Mouse (Mus musculus) myocyte (in vitro differentiated cells): ENCODE data around the gene Supt6. TPM values are rescaled to one million over a fixed set of nuclear protein-coding genes. Genes with fewer than 3 reads are reported as not detected.
A peak's percentile ranks its signal among the peaks of the same experiment; 100 is the strongest.

Experiments used
- H3K27me3 ChIP-seq: one replicate; pipeline ENCODE4 v1.6.1; 2011; ENCODE audit not compliant: control insufficient read depth, insufficient read depth, insufficient read length
- H3K36me3 ChIP-seq: one replicate; pipeline ENCODE4 v1.6.1; 2011; ENCODE audit not compliant: control insufficient read depth, insufficient read depth
- H3K4me2 ChIP-seq: one replicate; pipeline ENCODE4 v1.6.1; 2011; ENCODE audit warnings: low read depth, control low read depth
- H3K4me3 ChIP-seq: one replicate; pipeline ENCODE4 v1.5.1; 2011; ENCODE audit warnings: mild to moderate bottlenecking, control low read depth, moderate library complexity
- H3K79me2 ChIP-seq: one replicate; pipeline ENCODE4 v1.6.1; 2011; ENCODE audit not compliant: control insufficient read depth, insufficient read depth
- H3ac ChIP-seq: one replicate; pipeline ENCODE4 v1.6.1; 2011; ENCODE audit not compliant: control insufficient read depth, insufficient read length
- CEBPB ChIP-seq: IDR thresholded peaks from 2 replicates; pipeline ENCODE4 v1.6.1; 2011; ENCODE audit warnings: mild to moderate bottlenecking, moderate library complexity; ENCODE audit not compliant: poor library complexity, insufficient read depth, severe bottlenecking
- E2F4 ChIP-seq: IDR thresholded peaks from one replicate; pipeline ENCODE4 v1.6.1; 2011; ENCODE audit warnings: mild to moderate bottlenecking, control low read depth, moderate library complexity; ENCODE audit not compliant: insufficient read depth
- MAX ChIP-seq: IDR thresholded peaks from one replicate; pipeline ENCODE4 v1.6.1; 2011; ENCODE audit warnings: low read depth, mild to moderate bottlenecking, control low read depth
- MYOD1 ChIP-seq, 3 experiments: IDR thresholded peaks; one replicate each; pipeline ENCODE4 v1.6.1; 2011; ENCODE audit warnings: control low read depth in 2 of 3, low read depth in 2 of 3, mild to moderate bottlenecking in 2 of 3, moderate library complexity in 1 of 3; ENCODE audit not compliant: insufficient read length in 2 of 3, control insufficient read depth in 1 of 3
- MYOG ChIP-seq, 3 experiments: IDR thresholded peaks; one replicate each; pipeline ENCODE4 v1.6.1; 2011; ENCODE audit warnings: control low read depth in 2 of 3, low read depth in 2 of 3, mild to moderate bottlenecking in 2 of 3; ENCODE audit not compliant: insufficient read length in 2 of 3, control insufficient read depth in 1 of 3, insufficient read depth in 1 of 3
- POLR2A ChIP-seq: IDR thresholded peaks from one replicate; pipeline ENCODE4 v1.6.1; 2011; ENCODE audit warnings: low read depth, mild to moderate bottlenecking, control low read depth, moderate library complexity; ENCODE audit not compliant: insufficient read length
- POLR2AphosphoS2 ChIP-seq: IDR thresholded peaks from one replicate; pipeline ENCODE4 v1.6.1; 2011; ENCODE audit warnings: low read depth, control low read depth; ENCODE audit not compliant: insufficient read length
- REST ChIP-seq: IDR thresholded peaks from one replicate; pipeline ENCODE4 v1.6.1; 2011; ENCODE audit warnings: mild to moderate bottlenecking, control low read depth, moderate library complexity; ENCODE audit not compliant: insufficient read depth, insufficient read length
- SRF ChIP-seq: IDR thresholded peaks from one replicate; pipeline ENCODE4 v1.6.1; 2011; ENCODE audit warnings: low read depth; ENCODE audit not compliant: control insufficient read depth, insufficient read length
- TCF12 ChIP-seq: IDR thresholded peaks from one replicate; pipeline ENCODE4 v1.6.1; 2011; ENCODE audit warnings: mild to moderate bottlenecking, control low read depth; ENCODE audit not compliant: poor library complexity, insufficient read depth, severe bottlenecking
- TCF3 ChIP-seq: IDR thresholded peaks from one replicate; pipeline ENCODE4 v1.6.1; 2011; ENCODE audit warnings: low read depth, control low read depth; ENCODE audit not compliant: insufficient read length
- USF1 ChIP-seq: IDR thresholded peaks from one replicate; pipeline ENCODE4 v1.6.1; 2011; ENCODE audit warnings: low read depth, mild to moderate bottlenecking, control low read depth, moderate library complexity
- polyA plus RNA-seq: library from polyadenylated mRNA; unstranded; fragments of >200 nt; fragmentation: generic; extraction: Trizol; gene quantifications from one replicate; pipeline ENCODE4 v1.2.1, GENCODE M21; 2012; ENCODE audit warnings: missing spikeins

The Supt6 gene
- polyA plus RNA-seq, 1 experiment = 42.3 TPM

GRCm38 (mm10) chr11:78174506-78174905 is 71.3 kb downstream of the Supt6 start:
- Histone ChIP-seq H3K4me3 (no peak overlapping the region), H3ac (no peak overlapping the region), H3K79me2 (no peaks in the 10 kb centered on the region), H3K36me3 (peaks cover 1% of the 10 kb centered on the region), H3K27me3 (no peaks in the 10 kb centered on the region), H3K4me2 (no peak overlapping the region)
- no peak for TF ChIP-seq MAX
- TF ChIP-seq POLR2AphosphoS2 = no peak
- no peak for TF ChIP-seq MYOG (IDR thresholded peaks at IDR 0.05; ENCODE audit: control insufficient read depth in 1 of 3, insufficient read depth in 1 of 3, insufficient read length in 2 of 3, low read depth in 2 of 3)
- no peak for TF ChIP-seq REST
- no peak for TF ChIP-seq SRF
- TF ChIP-seq MYOD1 (IDR thresholded peaks at IDR 0.05; ENCODE audit: control insufficient read depth in 1 of 3, insufficient read length in 2 of 3, low read depth in 2 of 3) = no peak
- no peak for TF ChIP-seq TCF3
- TF ChIP-seq CEBPB = no peak
- TF ChIP-seq POLR2A = no peak
- TF ChIP-seq USF1 = no peak
- TF ChIP-seq E2F4 = no peak
- TF ChIP-seq TCF12 = no peak

DNA sequence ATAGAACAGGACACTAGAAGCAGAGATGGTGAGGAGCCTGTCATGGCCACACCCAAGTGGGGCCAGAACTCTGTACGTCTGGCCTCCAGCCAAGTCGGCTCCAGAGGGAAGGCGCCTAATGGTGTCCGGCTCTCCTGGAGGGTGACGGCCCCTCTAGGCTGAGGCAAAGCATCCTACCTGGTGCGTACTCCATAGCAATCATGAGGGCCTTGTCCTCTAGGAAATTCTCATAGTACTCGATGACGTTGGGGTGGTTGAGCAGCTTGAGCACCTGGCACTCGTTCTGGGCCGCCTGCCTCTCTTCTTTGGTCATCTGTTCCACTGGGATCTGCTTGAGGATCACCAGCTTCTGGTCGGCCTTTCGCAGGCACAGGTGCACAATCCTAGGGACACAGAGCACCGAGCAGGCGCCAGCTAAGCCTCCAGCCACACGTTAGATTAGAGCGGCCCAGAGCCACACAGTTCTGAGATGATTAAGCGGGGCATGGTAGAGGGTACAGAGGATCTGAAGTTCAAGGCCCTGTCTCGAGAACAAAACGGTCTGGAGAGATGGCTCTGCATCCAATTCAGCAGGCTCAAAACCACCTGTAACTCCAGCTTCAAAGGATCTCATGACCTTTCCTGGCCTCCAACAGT is 72.9 kb downstream of the Supt6 start:
- TF ChIP-seq MYOG (IDR thresholded peaks at IDR 0.05; ENCODE audit: control insufficient read depth in 1 of 3, insufficient read depth in 1 of 3, insufficient read length in 2 of 3, low read depth in 2 of 3) (peak in 1 of 3 experiments; percentile 17), MAX (no peak)
- Histone ChIP-seq H3K79me2 (no peaks in the 10 kb centered on the region), H3K4me2 (no peak overlapping the region), H3ac (no peak overlapping the region), H3K4me3 (no peak overlapping the region), H3K27me3 (no peaks in the 10 kb centered on the region), H3K36me3 (no peaks in the 10 kb centered on the region)

DNA sequence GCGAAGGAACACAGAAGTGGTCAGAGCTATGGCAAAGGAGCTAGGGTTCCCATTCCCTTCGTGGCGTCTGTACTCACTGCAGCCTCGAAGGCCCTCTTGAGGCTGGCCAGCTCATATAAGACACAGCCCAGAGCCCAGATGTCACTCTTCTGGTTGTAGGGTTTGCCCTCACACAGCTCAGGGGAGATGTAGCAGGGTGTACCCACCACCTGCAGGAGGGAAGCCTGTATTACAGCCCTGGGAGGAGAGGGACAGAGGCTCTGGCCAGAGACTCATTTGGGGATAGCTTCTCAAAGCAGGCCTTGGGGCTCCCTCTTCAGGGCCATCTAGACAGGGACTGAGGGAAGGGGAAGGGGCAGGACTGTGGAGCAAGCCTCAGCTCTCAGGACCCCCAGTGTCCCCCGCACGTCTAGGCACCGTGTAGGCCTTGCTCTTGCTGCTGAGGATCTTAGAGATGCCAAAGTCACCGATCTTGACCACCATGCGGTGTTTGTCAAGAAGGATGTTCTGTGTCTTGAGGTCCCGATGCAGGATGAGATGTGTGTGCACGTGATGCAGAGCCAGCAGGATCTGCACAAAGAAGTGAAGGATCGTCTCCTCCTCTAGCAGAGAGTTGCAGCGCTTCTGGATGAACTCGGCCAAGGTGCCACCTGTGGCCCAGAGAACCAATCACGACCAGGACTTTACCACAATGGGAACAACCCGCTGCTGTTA is 73.6 kb downstream of the Supt6 start:
- Histone ChIP-seq H3K4me3 (no peak overlapping the region), H3K36me3 (no peaks in the 10 kb centered on the region), H3K79me2 (no peaks in the 10 kb centered on the region), H3ac (no peak overlapping the region), H3K4me2 (no peak overlapping the region), H3K27me3 (no peaks in the 10 kb centered on the region)
- TF ChIP-seq TCF3 (no peak), POLR2A (no peak), USF1 (no peak), MYOG (IDR thresholded peaks at IDR 0.05; ENCODE audit: control insufficient read depth in 1 of 3, insufficient read depth in 1 of 3, insufficient read length in 2 of 3, low read depth in 2 of 3) (no peak), MYOD1 (IDR thresholded peaks at IDR 0.05; ENCODE audit: control insufficient read depth in 1 of 3, insufficient read length in 2 of 3, low read depth in 2 of 3) (no peak), CEBPB (no peak), POLR2AphosphoS2 (no peak), SRF (no peak), REST (no peak), MAX (no peak), TCF12 (no peak), E2F4 (no peak)

DNA sequence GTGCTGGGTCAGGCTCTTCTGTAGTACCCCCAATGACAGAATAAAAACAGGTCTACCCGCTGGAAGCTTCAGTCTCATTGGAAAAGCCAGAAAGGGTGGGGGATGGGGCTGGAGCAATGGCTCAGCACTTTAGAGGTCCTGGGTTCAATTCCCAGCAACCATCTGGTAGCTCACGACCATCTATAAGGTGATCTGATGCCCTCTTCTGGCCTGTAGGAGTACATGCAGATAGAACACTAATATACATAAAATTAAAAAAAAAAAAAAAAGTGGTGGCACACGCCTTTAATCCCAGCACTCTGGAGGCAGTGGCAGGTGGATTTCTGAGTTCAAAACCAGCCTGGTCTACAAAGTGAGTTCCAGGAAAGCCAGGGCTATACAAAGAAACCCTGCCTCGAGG is 74.5 kb downstream of the Supt6 start:
- Histone ChIP-seq H3K36me3 (no peaks in the 10 kb centered on the region), H3K27me3 (no peaks in the 10 kb centered on the region), H3K4me3 (no peak overlapping the region), H3ac (no peak overlapping the region), H3K79me2 (no peaks in the 10 kb centered on the region), H3K4me2 (no peak overlapping the region)
- TF ChIP-seq POLR2AphosphoS2 (no peak), TCF3 (no peak), MYOD1 (IDR thresholded peaks at IDR 0.05; ENCODE audit: control insufficient read depth in 1 of 3, insufficient read length in 2 of 3, low read depth in 2 of 3) (no peak), REST (no peak), TCF12 (no peak), USF1 (no peak), CEBPB (no peak), SRF (no peak), POLR2A (no peak), MAX (no peak), MYOG (IDR thresholded peaks at IDR 0.05; ENCODE audit: control insufficient read depth in 1 of 3, insufficient read depth in 1 of 3, insufficient read length in 2 of 3, low read depth in 2 of 3) (no peak)

DNA sequence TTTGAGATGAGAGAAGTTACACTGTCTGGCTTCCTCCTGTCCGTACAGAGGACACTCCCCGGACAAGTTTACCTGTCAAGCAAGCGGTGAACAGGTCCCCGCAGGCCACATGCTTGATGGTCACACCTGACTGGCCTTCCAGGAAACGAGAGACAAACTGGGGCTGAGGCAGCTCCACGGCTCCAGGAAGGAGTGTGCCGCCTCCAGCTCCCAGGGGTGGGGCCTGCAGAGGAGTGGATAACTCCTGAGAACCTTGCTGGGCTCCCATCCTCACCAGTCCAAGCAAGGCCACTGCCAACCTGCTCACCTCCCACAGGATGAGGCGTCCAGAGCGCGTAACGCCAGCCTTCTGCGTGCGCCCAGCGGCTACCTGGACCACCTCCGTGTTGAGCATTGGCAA is 75.5 kb downstream of the Supt6 start:
- Histone ChIP-seq H3K4me3 (no peak overlapping the region), H3K4me2 (no peak overlapping the region), H3ac (no peak overlapping the region), H3K36me3 (no peaks in the 10 kb centered on the region), H3K79me2 (no peaks in the 10 kb centered on the region), H3K27me3 (no peaks in the 10 kb centered on the region)
- TF ChIP-seq POLR2AphosphoS2 (no peak), USF1 (no peak)
